Mouse (Mus musculus) neural tube, embryonic 14.5 days (tissue): ENCODE results near the gene Higd1a. TPM values are rescaled to one million over a fixed set of nuclear protein-coding genes. Genes with fewer than 3 reads are reported as not detected.

Source experiments
- ATAC-seq: fragments of 200-750 bp; cut with Nextera tagmentation; 2 replicates; pipeline ENCODE4 v1.8.0; 2017; ENCODE audit warnings: low read depth, mild to moderate bottlenecking, moderate TSS enrichment, moderate library complexity
- H3K27ac ChIP-seq: fragments of 300-500 bp; sonication (generic); 2 replicates; pipeline ENCODE4 v1.5.1; 2014; ENCODE audit warnings: low read depth, mild to moderate bottlenecking, control low read depth, low read length, moderate library complexity, mixed read lengths
- H3K27me3 ChIP-seq: fragments of 300-500 bp; sonication (generic); 2 replicates; pipeline ENCODE4 v1.6.1; 2014; ENCODE audit warnings: low read length; ENCODE audit not compliant: control insufficient read depth, insufficient read depth
- H3K36me3 ChIP-seq: fragments of 300-500 bp; sonication (generic); 2 replicates; pipeline ENCODE4 v1.6.1; 2014; ENCODE audit warnings: low read length, mixed read lengths; ENCODE audit not compliant: control insufficient read depth, insufficient read depth
- H3K4me1 ChIP-seq: fragments of 300-500 bp; sonication (generic); 2 replicates; pipeline ENCODE4 v1.6.1; 2014; ENCODE audit warnings: low read length; ENCODE audit not compliant: control insufficient read depth, insufficient read depth
- H3K4me2 ChIP-seq: fragments of 300-500 bp; sonication (generic); 2 replicates; pipeline ENCODE4 v1.6.1; 2014; ENCODE audit warnings: mild to moderate bottlenecking, low read depth, low read length, control low read depth
- H3K4me3 ChIP-seq: fragments of 300-500 bp; sonication (generic); 2 replicates; pipeline ENCODE4 v1.5.1; 2014; ENCODE audit warnings: low read depth, low read length, control low read depth, mixed read lengths
- H3K9ac ChIP-seq: fragments of 300-500 bp; sonication (generic); replicated peaks from 2 replicates; pipeline ENCODE4 v1.6.1; 2014; ENCODE audit warnings: low read depth, mild to moderate bottlenecking, control low read depth, low read length, mixed read lengths
- H3K9me3 ChIP-seq: fragments of 300-500 bp; sonication (generic); 2 replicates; pipeline ENCODE4 v1.6.1; 2016; ENCODE audit warnings: low read length; ENCODE audit not compliant: control insufficient read depth
- WGBS: fragments of 180-500 bp; shearing (Covaris S2); extraction: QIAGEN DNeasy Blood & Tissue Kit; methylation state at CpG from one replicate; pipeline ENCODE4 v1.1.7; 2014; 5-methylcytosine and 5-hydroxymethylcytosine counted together
- polyA plus RNA-seq: library from polyadenylated mRNA; unstranded; fragments of >200 nt; fragmentation: Nextera tagmentation; extraction: Ambion mirVana; gene quantifications from 2 replicates; pipeline ENCODE4 v1.2.1, GENCODE M21; 2014

Gene Higd1a
- polyA plus RNA-seq, 1 experiment from 2014 or later: 159 TPM

DNA sequence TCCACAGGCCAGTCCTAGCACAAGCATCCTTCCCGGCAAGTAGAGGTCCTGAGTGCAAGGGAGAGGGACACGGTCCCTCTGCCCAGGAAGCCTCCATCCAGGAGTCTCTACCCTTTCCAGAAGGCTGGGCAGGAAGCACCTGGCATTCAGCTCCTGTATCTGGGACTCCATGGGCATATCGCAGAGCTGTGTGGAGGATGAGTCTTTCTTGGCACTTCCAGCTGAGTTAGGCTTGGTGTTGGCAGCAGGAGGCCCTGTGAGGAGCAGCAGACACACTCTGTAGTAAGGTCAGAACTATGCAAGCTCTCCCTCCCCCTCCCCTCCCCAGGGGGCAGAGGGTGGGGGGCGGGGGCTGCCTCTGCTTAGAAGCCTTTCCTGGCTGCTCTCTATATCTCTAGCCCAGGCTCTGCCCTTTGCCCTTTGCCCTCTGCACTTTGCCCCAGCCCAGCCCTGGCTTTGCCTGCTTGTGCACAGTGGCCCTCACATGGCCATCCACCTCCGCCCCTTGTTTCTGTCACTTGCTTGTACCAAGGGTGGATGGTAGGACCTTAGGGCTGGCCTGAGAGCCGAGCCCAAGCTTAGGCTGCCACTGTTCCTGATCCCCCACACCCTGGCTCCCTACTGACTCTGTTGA, 59.2 kb downstream of the Higd1a start:
- Histone ChIP-seq H3K27ac (no peak overlapping the region), H3K36me3 (no peaks in the 10 kb centered on the region), H3K9me3 (no peaks in the 10 kb centered on the region), H3K4me3 (no peak overlapping the region), H3K9ac (no peak overlapping the region), H3K4me2 (no peak overlapping the region), H3K27me3 (no peaks in the 10 kb centered on the region), H3K4me1 (no peaks in the 10 kb centered on the region)
- WGBS: 58% methylated on average over 6 of the region's 6 CpGs
- ATAC-seq: no peak

Other genes starting within 250 kb of the Higd1a start
- not detected in 2 replicates for gene Lyzl4, start 216.3 kb downstream of the Higd1a start, polyA plus RNA-seq
- gene Vipr1, start 215.6 kb downstream of the Higd1a start, polyA plus RNA-seq: 0.20 and 1.1 TPM in 2 replicates
- gene Sec22c, start 152.9 kb downstream of the Higd1a start, polyA plus RNA-seq: 18.1 and 19.8 TPM in 2 replicates
- 194 and 208 TPM in 2 replicates for gene Ss18l2, start 148.0 kb downstream of the Higd1a start, polyA plus RNA-seq
- 64.9 and 82.9 TPM in 2 replicates for gene Nktr, start 139.2 kb downstream of the Higd1a start, polyA plus RNA-seq
- gene Zfp651, start 99.0 kb downstream of the Higd1a start, polyA plus RNA-seq: 15.7 and 17.0 TPM in 2 replicates
- gene Klhl40, start 80.8 kb downstream of the Higd1a start, polyA plus RNA-seq: 1.7 and 2.4 TPM in 2 replicates
- 0.26 and 0.40 TPM in 2 replicates for gene Hhatl, start 65.9 kb downstream of the Higd1a start, polyA plus RNA-seq
- gene Ccdc13, start 18.9 kb downstream of the Higd1a start, polyA plus RNA-seq: 1.9 and 2.7 TPM in 2 replicates
- gene Ackr2, start 40.0 kb upstream of the Higd1a start, polyA plus RNA-seq: 1.6 and 2.0 TPM in 2 replicates
- not detected in 2 replicates for gene Cyp8b1, start 57.9 kb upstream of the Higd1a start, polyA plus RNA-seq
- 1.0 and 2.5 TPM in 2 replicates for gene Fam198a, start 92.6 kb upstream of the Higd1a start, polyA plus RNA-seq
- gene Pomgnt2, start 138.7 kb upstream of the Higd1a start, polyA plus RNA-seq: 26.6 and 28.1 TPM in 2 replicates